Mouse (Mus musculus): ENCODE data around the gene Aatk.

Gene Aatk

GRCm38 (mm10) chr11:119989115-119989564, 57.8 kb downstream of the Aatk start:
- DNase-seq (ENCODE audit: low read depth), result no peak

GRCm38 (mm10) chr11:119988391-119988790, 58.6 kb downstream of the Aatk start:
- no peak for DNase-seq (ENCODE audit: low read depth)

GRCm38 (mm10) chr11:119987876-119988275, 59.1 kb downstream of the Aatk start:
- no peak for DNase-seq (ENCODE audit: low read depth)

GRCm38 (mm10) chr11:119986751-119987425, 60.1 kb downstream of the Aatk start:
- DNase-seq (ENCODE audit: low read depth), result no peak

GRCm38 (mm10) chr11:119983151-119983550, 63.8 kb downstream of the Aatk start:
- no peak for DNase-seq (ENCODE audit: low read depth)

- DNase-seq (ENCODE audit: low read depth), result no peak
Measured at GRCm38 (mm10) chr11:119982236-119982635, 64.7 kb downstream of the Aatk start.

- DNase-seq (ENCODE audit: low read depth), result no peak
Measured at GRCm38 (mm10) chr11:119981769-119982168, 65.2 kb downstream of the Aatk start.

- DNase-seq (ENCODE audit: low read depth), result no peak
Measured at GRCm38 (mm10) chr11:119979596-119980385, 67.2 kb downstream of the Aatk start.

GRCm38 (mm10) chr11:119978701-119979100, 68.3 kb downstream of the Aatk start:
- no peak for DNase-seq (ENCODE audit: low read depth)

- DNase-seq (ENCODE audit: low read depth), result no peak
Measured at GRCm38 (mm10) chr11:119975739-119976501, 71.0 kb downstream of the Aatk start.

GRCm38 (mm10) chr11:119973789-119974188, 73.2 kb downstream of the Aatk start:
- DNase-seq (ENCODE audit: low read depth), result no peak

GRCm38 (mm10) chr11:119970021-119970851, 76.7 kb downstream of the Aatk start:
- no peak for DNase-seq (ENCODE audit: low read depth)

- no peak for DNase-seq (ENCODE audit: low read depth)
Measured at GRCm38 (mm10) chr11:119967892-119968291, 79.1 kb downstream of the Aatk start.

- no peak for DNase-seq (ENCODE audit: low read depth)
Measured at GRCm38 (mm10) chr11:119967401-119967800, 79.6 kb downstream of the Aatk start.

GRCm38 (mm10) chr11:119966294-119966693, 80.7 kb downstream of the Aatk start:
- no peak for DNase-seq (ENCODE audit: low read depth)

- DNase-seq (ENCODE audit: low read depth), result no peak
Measured at GRCm38 (mm10) chr11:119965053-119965452, 81.9 kb downstream of the Aatk start.

GRCm38 (mm10) chr11:119961511-119961910, 85.5 kb downstream of the Aatk start:
- no peak for DNase-seq (ENCODE audit: low read depth)

- DNase-seq (ENCODE audit: low read depth), result no peak
Measured at GRCm38 (mm10) chr11:119960671-119961070, 86.3 kb downstream of the Aatk start.

GRCm38 (mm10) chr11:119959714-119960113, 87.3 kb downstream of the Aatk start:
- DNase-seq (ENCODE audit: low read depth), result no peak

GRCm38 (mm10) chr11:119958856-119959255, 88.1 kb downstream of the Aatk start:
- no peak for DNase-seq (ENCODE audit: low read depth)
